Mouse (Mus musculus) ovary, postnatal 36 days (tissue): ENCODE measurements at regions not wholly inside any gene's neighbourhood (a gene's known extent, or its start where the extent isn't known, plus 50 kb on each side); places are given as distances from the start of the nearest gene placed in this dataset.
A peak's percentile ranks its signal among the peaks of the same experiment; 100 is the strongest.

Experiments used
- DNase-seq: peaks from one replicate; pipeline ENCODE4 v3.0.0; 2022; ENCODE audit warnings: low spot score, mixed read lengths

- no peak for DNase-seq
Observed at GRCm38 (mm10) chr11:84760622-84761196, 58.6 kb downstream of the Mrm1 start.

- peak; percentile 16 for DNase-seq
Observed at GRCm38 (mm10) chr11:84759478-84759986, 59.8 kb downstream of the Mrm1 start.

GRCm38 (mm10) chr11:84752007-84752406, 67.3 kb downstream of the Mrm1 start:
- no peak for DNase-seq

- no peak for DNase-seq
Observed at GRCm38 (mm10) chr11:84749490-84750349, 69.6 kb downstream of the Mrm1 start.

GRCm38 (mm10) chr11:84738769-84739589, 80.3 kb downstream of the Mrm1 start:
- no peak for DNase-seq

GRCm38 (mm10) chr11:84738128-84738527, 81.2 kb downstream of the Mrm1 start:
- no peak for DNase-seq

GRCm38 (mm10) chr11:84731890-84732289, 87.4 kb downstream of the Mrm1 start:
- DNase-seq: no peak

- no peak for DNase-seq
Observed at GRCm38 (mm10) chr11:84730218-84730617, 89.1 kb downstream of the Mrm1 start.

- peak; percentile 55 for DNase-seq
Observed at GRCm38 (mm10) chr11:84729189-84729588, 90.1 kb downstream of the Mrm1 start.

GRCm38 (mm10) chr11:84725936-84726613, 93.2 kb downstream of the Mrm1 start:
- no peak for DNase-seq

GRCm38 (mm10) chr11:84725177-84725792, 94.0 kb downstream of the Mrm1 start:
- DNase-seq: no peak

GRCm38 (mm10) chr11:84724080-84724479, 95.2 kb downstream of the Mrm1 start:
- peak; percentile 48 for DNase-seq

- no peak for DNase-seq
Observed at GRCm38 (mm10) chr11:84722658-84723201, 96.6 kb downstream of the Mrm1 start.

GRCm38 (mm10) chr11:84721979-84722378, 97.3 kb downstream of the Mrm1 start:
- no peak for DNase-seq

- no peak for DNase-seq
Observed at GRCm38 (mm10) chr11:84721150-84721549, 98.2 kb downstream of the Mrm1 start.

GRCm38 (mm10) chr11:84719781-84720180, 99.5 kb downstream of the Mrm1 start:
- DNase-seq: no peak

GRCm38 (mm10) chr11:84712731-84713130, 106.6 kb downstream of the Mrm1 start:
- no peak for DNase-seq

- no peak for DNase-seq
Observed at GRCm38 (mm10) chr11:84711886-84712285, 107.4 kb downstream of the Mrm1 start.

- no peak for DNase-seq
Observed at GRCm38 (mm10) chr11:84708222-84708730, 111.0 kb downstream of the Mrm1 start.

- no peak for DNase-seq
Observed at GRCm38 (mm10) chr11:84707772-84708171, 111.5 kb downstream of the Mrm1 start.

GRCm38 (mm10) chr11:84706692-84707091, 112.6 kb downstream of the Mrm1 start:
- DNase-seq: no peak
